Mouse (Mus musculus) spleen, adult 2 months (tissue): Measurements from ENCODE around the gene Plekhh2.

Experiments
- CTCF ChIP-seq: fragments of 200-500 bp; IDR thresholded peaks from 2 replicates; pipeline ENCODE4 v1.5.1; 2011; ENCODE audit warnings: mild to moderate bottlenecking, inconsistent platforms; ENCODE audit not compliant: insufficient read depth, insufficient read length, insufficient replicate concordance; ENCODE audit errors: extremely low read depth
- POLR2A ChIP-seq: fragments of 200-500 bp; IDR thresholded peaks from 2 replicates; pipeline ENCODE4 v1.6.1; 2011; ENCODE audit warnings: low read depth, low read length, inconsistent platforms

DNA sequence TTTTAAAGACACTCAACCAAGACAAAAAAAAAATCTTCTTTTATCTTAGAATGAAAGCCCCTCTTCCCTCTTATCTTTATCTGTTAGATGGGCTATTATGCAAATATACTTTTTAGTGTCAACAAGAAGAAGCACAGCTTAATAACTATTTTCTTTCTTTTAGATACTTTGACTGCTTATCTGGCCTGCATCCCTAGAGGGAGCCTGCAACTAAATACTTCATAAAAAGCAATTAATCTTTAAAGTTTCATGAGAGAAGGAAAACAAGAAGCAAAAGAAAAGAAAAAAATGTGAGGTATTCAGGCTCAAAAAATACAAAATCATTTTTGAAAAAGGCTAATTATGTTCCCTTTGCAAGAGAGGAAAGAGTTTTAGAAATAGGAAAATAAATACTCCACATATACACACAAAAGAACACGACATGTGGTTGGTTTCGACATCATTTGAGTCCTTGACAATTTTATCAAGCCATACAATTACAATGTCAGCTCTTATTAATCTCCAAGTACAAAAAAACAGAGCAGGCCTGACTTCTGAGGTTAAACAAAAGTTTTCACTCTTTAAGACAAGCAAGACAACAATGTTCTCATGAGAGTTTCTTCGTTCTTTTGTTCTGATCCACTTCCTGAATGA lies 13.6 kb upstream of the Plekhh2 start:
- TF ChIP-seq POLR2A (no peak), CTCF (no peak)
